Mouse (Mus musculus) ES-Bruce4 (cell line): ENCODE data around the gene Zbed4.

ENCODE experiments used
- CTCF ChIP-seq: IDR thresholded peaks from one replicate; pipeline ENCODE4 v1.8.1; 2011; ENCODE audit warnings: low read depth, low read length
- EP300 ChIP-seq: IDR thresholded peaks from 2 replicates; pipeline ENCODE4 v1.6.1; 2011; ENCODE audit warnings: low read depth, low read length; ENCODE audit not compliant: insufficient read depth

GRCm38 (mm10) chr15:88821403-88821802 is 69.9 kb downstream of the Zbed4 start:
- no peak for TF ChIP-seq CTCF
- TF ChIP-seq EP300 = no peak
